Mouse (Mus musculus) CD4-positive, CD25-positive, alpha-beta regulatory T cell, adult 4 months (primary cell): ENCODE data around the gene Babam2. TPM values are rescaled to one million over a fixed set of nuclear protein-coding genes. Genes with fewer than 3 reads are reported as not detected.

Experiments used
- polyA plus RNA-seq, 2 experiments: library from polyadenylated mRNA; unstranded; fragments of 100-300 nt; shearing (Covaris generic); gene quantifications; one replicate each; pipeline ENCODE4 v1.2.1; 2017

Gene Babam2
- polyA plus RNA-seq, 2 experiments from 2014 or later = 104 to 119 TPM

Other genes with a start within 250 kb of the Babam2 start
- 10 to 100 TPM; 37.1 to 50.1 TPM for gene Zfp512, start 245.3 kb upstream of the Babam2 start, polyA plus RNA-seq
- gene 4930548H24Rik, start 211.9 kb upstream of the Babam2 start, polyA plus RNA-seq = under 1 TPM in 1 of 2 experiments, not detected in 1; 0.71 TPM
- gene Gpn1, start 202.9 kb upstream of the Babam2 start, polyA plus RNA-seq = 10 to 100 TPM; 48.2 to 60.4 TPM
- gene Slc4a1ap, start 170.7 kb upstream of the Babam2 start, polyA plus RNA-seq = 10 to 100 TPM; 21.8 to 31.2 TPM
- gene Supt7l, start 169.9 kb upstream of the Babam2 start, polyA plus RNA-seq = 10 to 100 TPM; 16.4 to 24.3 TPM
- gene Mrpl33, start 100.7 kb upstream of the Babam2 start, polyA plus RNA-seq = 100 to 1,000 TPM; 231 to 312 TPM
- 10 to 100 TPM; 18.7 to 19.4 TPM for gene Rbks, start 57 bp upstream of the Babam2 start, polyA plus RNA-seq